Mouse (Mus musculus): ENCODE data around the gene Hoxb13. TPM values are rescaled to one million over a fixed set of nuclear protein-coding genes. Genes with fewer than 3 reads are reported as not detected.

Gene Hoxb13
- polyA plus RNA-seq, 1 experiment from 2014 or later = not detected

DNA sequence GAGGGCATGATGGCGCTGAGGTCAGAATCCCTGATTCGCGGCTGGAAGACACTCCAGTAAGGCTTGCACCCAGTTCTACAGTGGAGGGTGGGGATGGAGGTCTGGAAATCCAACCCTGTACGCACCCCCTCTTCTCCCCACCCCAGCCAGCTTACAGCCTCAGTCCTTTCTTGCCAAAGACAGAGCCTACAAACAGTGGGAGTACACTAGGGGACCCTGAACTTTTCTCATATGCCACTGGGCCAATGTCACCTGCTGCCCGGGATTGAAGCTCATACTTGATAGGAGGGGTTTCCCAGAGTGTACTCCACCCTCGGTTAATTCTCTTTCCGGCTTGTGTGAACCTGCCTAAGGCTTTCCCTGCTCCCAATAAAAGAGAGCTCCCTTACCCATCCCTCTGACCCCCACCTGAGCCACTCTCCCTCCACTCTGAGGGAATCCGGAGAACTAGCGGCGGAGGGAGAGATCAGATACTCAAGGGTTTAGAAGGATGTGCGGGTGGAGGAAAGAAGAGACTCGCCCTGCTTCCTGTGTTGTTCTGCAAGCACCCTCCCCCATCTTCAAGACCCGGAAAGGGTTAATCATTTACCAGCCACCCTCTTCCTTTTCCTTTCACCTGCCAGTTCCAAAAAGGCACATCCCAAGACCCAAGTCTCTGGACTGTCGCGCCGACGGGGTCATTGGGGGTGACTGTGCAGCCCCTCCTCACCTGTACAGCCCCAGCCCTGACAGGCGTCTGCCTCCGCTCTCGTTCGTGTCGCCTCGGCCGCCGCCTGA, 21.4 kb upstream of the Hoxb13 start:
- no peak overlapping the region for H3K4me3 ChIP-seq (replicated peaks; ENCODE audit: low read length)
- DNase-seq (ENCODE audit: low spot score) = no peak
- H3K36me3 ChIP-seq (replicated peaks; ENCODE audit: control insufficient read depth, insufficient read depth) = no peaks in the 10 kb centered on the region
- H3K9me3 ChIP-seq (ENCODE audit: control insufficient read depth, low read length) = no peaks in the 10 kb centered on the region
- 1% methylated on average over 25 of the region's 25 CpGs for WGBS
- H3K4me1 ChIP-seq (replicated peaks; ENCODE audit: control insufficient read depth, insufficient read depth, low read length) = no peaks in the 10 kb centered on the region
- H3K4me2 ChIP-seq (replicated peaks) = no peak overlapping the region
- H3K27me3 ChIP-seq (ENCODE audit: control insufficient read depth, insufficient read depth, low read length) = peaks cover 98% of the 10 kb centered on the region
- no peak overlapping the region for H3K27ac ChIP-seq
- no peak for ATAC-seq (ENCODE audit: low FRiP score)
- H3K9ac ChIP-seq = no peak overlapping the region

DNA sequence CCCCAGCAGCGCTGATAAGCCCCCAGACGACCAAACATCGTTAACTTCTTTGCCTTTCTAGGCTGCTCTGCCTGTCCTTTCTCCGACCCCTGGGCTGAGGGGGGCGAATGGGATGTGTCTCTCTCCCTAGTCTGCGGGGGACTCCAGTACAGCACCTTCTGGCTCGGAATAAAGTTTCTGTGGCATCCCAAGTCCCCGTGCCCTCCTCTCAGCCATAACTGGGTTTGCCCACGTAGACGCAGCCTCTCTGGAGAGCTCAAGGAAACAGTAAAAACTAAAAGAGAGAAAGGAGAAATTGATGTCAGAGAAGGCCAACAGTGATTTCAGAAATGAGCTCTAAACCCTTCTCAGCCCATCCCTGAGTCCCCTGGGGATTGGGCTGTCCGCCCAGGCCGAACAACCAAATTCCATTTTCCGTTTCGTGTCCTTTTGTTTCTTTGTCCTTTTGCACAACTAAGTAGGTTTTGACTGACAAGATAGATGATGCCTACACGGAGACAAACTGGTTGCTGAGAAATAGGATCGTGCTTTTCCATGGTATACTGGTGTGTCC, 20.8 kb upstream of the Hoxb13 start:
- no peak overlapping the region for H3K9ac ChIP-seq

GRCm38 (mm10) chr11:96174881-96175280, 19.2 kb upstream of the Hoxb13 start:
- H3K36me3 ChIP-seq (replicated peaks; ENCODE audit: control insufficient read depth, insufficient read depth) = no peaks in the 10 kb centered on the region
- H3K4me2 ChIP-seq (replicated peaks) = no peak overlapping the region
- peaks cover 98% of the 10 kb centered on the region for H3K27me3 ChIP-seq (ENCODE audit: control insufficient read depth, insufficient read depth, low read length)
- DNase-seq (ENCODE audit: low spot score) = no peak
- H3K9me3 ChIP-seq (ENCODE audit: control insufficient read depth, low read length) = no peaks in the 10 kb centered on the region
- no peaks in the 10 kb centered on the region for H3K4me1 ChIP-seq (replicated peaks; ENCODE audit: control insufficient read depth, insufficient read depth, low read length)
- no peak overlapping the region for H3K27ac ChIP-seq
- H3K9ac ChIP-seq = no peak overlapping the region
- no peak overlapping the region for H3K4me3 ChIP-seq (replicated peaks; ENCODE audit: low read length)
- ATAC-seq (ENCODE audit: low FRiP score) = no peak
- 0% methylated on average over 6 of the region's 6 CpGs for WGBS

More for the DNA sequence above, 20.8 kb upstream of the Hoxb13 start:
- no peak overlapping the region for H3K27ac ChIP-seq
- ATAC-seq (ENCODE audit: low FRiP score) (no peak), DNase-seq (ENCODE audit: low spot score) (no peak)
- H3K9me3 ChIP-seq (ENCODE audit: control insufficient read depth, low read length) = no peaks in the 10 kb centered on the region
- no peaks in the 10 kb centered on the region for H3K36me3 ChIP-seq (replicated peaks; ENCODE audit: control insufficient read depth, insufficient read depth)
- under 1% methylated on average over 16 of the region's 16 CpGs for WGBS
- H3K4me3 ChIP-seq (replicated peaks; ENCODE audit: low read length) = no peak overlapping the region
- no peaks in the 10 kb centered on the region for H3K4me1 ChIP-seq (replicated peaks; ENCODE audit: control insufficient read depth, insufficient read depth, low read length)
- H3K27me3 ChIP-seq (ENCODE audit: control insufficient read depth, insufficient read depth, low read length) = peaks cover 98% of the 10 kb centered on the region
- no peak overlapping the region for H3K4me2 ChIP-seq (replicated peaks)

- Histone ChIP-seq H3K27ac (no peak overlapping the region), H3K9me3 (ENCODE audit: control insufficient read depth, low read length) (no peaks in the 10 kb centered on the region), H3K4me2 (replicated peaks) (no peak overlapping the region), H3K27me3 (ENCODE audit: control insufficient read depth, insufficient read depth, low read length) (peaks cover 98% of the 10 kb centered on the region), H3K4me1 (replicated peaks; ENCODE audit: control insufficient read depth, insufficient read depth, low read length) (no peaks in the 10 kb centered on the region), H3K36me3 (replicated peaks; ENCODE audit: control insufficient read depth, insufficient read depth) (no peaks in the 10 kb centered on the region), H3K4me3 (replicated peaks; ENCODE audit: low read length) (no peak overlapping the region), H3K9ac (no peak overlapping the region)
- no peak for ATAC-seq (ENCODE audit: low FRiP score)
- no peak for DNase-seq (ENCODE audit: low spot score)
- WGBS = under 1% methylated on average over 17 of the region's 17 CpGs
Observed at GRCm38 (mm10) chr11:96175511-96175910, 18.6 kb upstream of the Hoxb13 start.

- ATAC-seq (ENCODE audit: low FRiP score) (no peak), DNase-seq (ENCODE audit: low spot score) (no peak)
- 5% methylated on average over 9 of the region's 9 CpGs for WGBS
- H3K27ac ChIP-seq = no peak overlapping the region
- no peaks in the 10 kb centered on the region for H3K36me3 ChIP-seq (replicated peaks; ENCODE audit: control insufficient read depth, insufficient read depth)
- H3K9ac ChIP-seq = no peak overlapping the region
- H3K9me3 ChIP-seq (ENCODE audit: control insufficient read depth, low read length) = no peaks in the 10 kb centered on the region
- H3K4me2 ChIP-seq (replicated peaks) = no peak overlapping the region
- peaks cover 98% of the 10 kb centered on the region for H3K27me3 ChIP-seq (ENCODE audit: control insufficient read depth, insufficient read depth, low read length)
- no peak overlapping the region for H3K4me3 ChIP-seq (replicated peaks; ENCODE audit: low read length)
- no peaks in the 10 kb centered on the region for H3K4me1 ChIP-seq (replicated peaks; ENCODE audit: control insufficient read depth, insufficient read depth, low read length)
Observed at GRCm38 (mm10) chr11:96175951-96176530, 18.1 kb upstream of the Hoxb13 start.

GRCm38 (mm10) chr11:96176841-96177240, 17.3 kb upstream of the Hoxb13 start:
- no peak for ATAC-seq (ENCODE audit: low FRiP score)

DNA sequence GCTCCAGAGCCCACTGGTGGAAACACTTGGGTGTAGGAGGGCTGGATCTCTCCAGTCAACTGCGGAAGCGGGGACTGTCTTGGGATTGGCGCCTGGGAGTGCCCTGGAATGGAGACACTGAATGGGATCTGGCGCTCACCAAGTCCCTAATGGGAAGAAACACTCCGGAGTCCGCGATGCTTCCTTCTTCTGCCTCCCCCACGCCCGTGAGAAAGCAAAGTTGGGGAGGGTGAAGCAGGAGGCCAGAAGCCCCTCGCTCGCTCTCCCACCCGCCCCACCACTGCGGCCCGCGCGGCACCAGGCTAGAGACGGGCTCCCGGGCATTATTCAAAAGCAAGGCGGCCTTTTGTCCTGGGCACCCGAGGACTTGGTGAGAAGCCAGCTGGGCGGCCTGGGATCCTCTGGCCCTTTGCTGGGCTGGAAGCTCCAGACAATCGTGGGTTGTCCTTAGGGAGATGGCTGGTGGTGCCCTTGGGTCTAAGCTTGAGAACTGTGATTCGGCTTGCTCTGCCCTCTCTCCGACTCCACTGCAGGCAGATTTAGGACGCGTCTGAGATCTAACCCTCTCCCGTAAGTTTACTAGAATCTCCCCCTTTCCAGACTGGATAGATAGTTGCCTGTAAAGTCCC, 16.5 kb upstream of the Hoxb13 start:
- under 1% methylated on average over 27 of the region's 27 CpGs for WGBS
- H3K9me3 ChIP-seq (ENCODE audit: control insufficient read depth, low read length) = peaks cover 3% of the 10 kb centered on the region
- no peak overlapping the region for H3K27ac ChIP-seq
- H3K4me3 ChIP-seq (replicated peaks; ENCODE audit: low read length) = no peak overlapping the region
- ATAC-seq (ENCODE audit: low FRiP score) = no peak
- no peaks in the 10 kb centered on the region for H3K4me1 ChIP-seq (replicated peaks; ENCODE audit: control insufficient read depth, insufficient read depth, low read length)
- no peak overlapping the region for H3K4me2 ChIP-seq (replicated peaks)
- no peak for DNase-seq (ENCODE audit: low spot score)
- H3K36me3 ChIP-seq (replicated peaks; ENCODE audit: control insufficient read depth, insufficient read depth) = no peaks in the 10 kb centered on the region
- H3K9ac ChIP-seq = no peak overlapping the region
- peaks cover 98% of the 10 kb centered on the region for H3K27me3 ChIP-seq (ENCODE audit: control insufficient read depth, insufficient read depth, low read length)

More at GRCm38 (mm10) chr11:96176841-96177240, 17.3 kb upstream of the Hoxb13 start:
- Histone ChIP-seq H3K9me3 (ENCODE audit: control insufficient read depth, low read length) (no peaks in the 10 kb centered on the region), H3K4me2 (replicated peaks) (no peak overlapping the region), H3K36me3 (replicated peaks; ENCODE audit: control insufficient read depth, insufficient read depth) (no peaks in the 10 kb centered on the region), H3K27me3 (ENCODE audit: control insufficient read depth, insufficient read depth, low read length) (peaks cover 98% of the 10 kb centered on the region), H3K4me3 (replicated peaks; ENCODE audit: low read length) (no peak overlapping the region), H3K4me1 (replicated peaks; ENCODE audit: control insufficient read depth, insufficient read depth, low read length) (no peaks in the 10 kb centered on the region), H3K9ac (no peak overlapping the region), H3K27ac (no peak overlapping the region)
- 1% methylated on average over 10 of the region's 10 CpGs for WGBS
- DNase-seq (ENCODE audit: low spot score) = no peak

GRCm38 (mm10) chr11:96178356-96178755, 15.8 kb upstream of the Hoxb13 start:
- ATAC-seq (ENCODE audit: low FRiP score) (no peak), DNase-seq (ENCODE audit: low spot score) (no peak)
- peaks cover 98% of the 10 kb centered on the region for H3K27me3 ChIP-seq (ENCODE audit: control insufficient read depth, insufficient read depth, low read length)
- H3K4me1 ChIP-seq (replicated peaks; ENCODE audit: control insufficient read depth, insufficient read depth, low read length) = no peaks in the 10 kb centered on the region
- no peaks in the 10 kb centered on the region for H3K36me3 ChIP-seq (replicated peaks; ENCODE audit: control insufficient read depth, insufficient read depth)
- H3K9ac ChIP-seq = no peak overlapping the region
- no peak overlapping the region for H3K4me3 ChIP-seq (replicated peaks; ENCODE audit: low read length)
- peaks cover 8% of the 10 kb centered on the region for H3K9me3 ChIP-seq (ENCODE audit: control insufficient read depth, low read length)
- WGBS = under 1% methylated on average over 8 of the region's 8 CpGs
- no peak overlapping the region for H3K27ac ChIP-seq
- H3K4me2 ChIP-seq (replicated peaks) = no peak overlapping the region

DNA sequence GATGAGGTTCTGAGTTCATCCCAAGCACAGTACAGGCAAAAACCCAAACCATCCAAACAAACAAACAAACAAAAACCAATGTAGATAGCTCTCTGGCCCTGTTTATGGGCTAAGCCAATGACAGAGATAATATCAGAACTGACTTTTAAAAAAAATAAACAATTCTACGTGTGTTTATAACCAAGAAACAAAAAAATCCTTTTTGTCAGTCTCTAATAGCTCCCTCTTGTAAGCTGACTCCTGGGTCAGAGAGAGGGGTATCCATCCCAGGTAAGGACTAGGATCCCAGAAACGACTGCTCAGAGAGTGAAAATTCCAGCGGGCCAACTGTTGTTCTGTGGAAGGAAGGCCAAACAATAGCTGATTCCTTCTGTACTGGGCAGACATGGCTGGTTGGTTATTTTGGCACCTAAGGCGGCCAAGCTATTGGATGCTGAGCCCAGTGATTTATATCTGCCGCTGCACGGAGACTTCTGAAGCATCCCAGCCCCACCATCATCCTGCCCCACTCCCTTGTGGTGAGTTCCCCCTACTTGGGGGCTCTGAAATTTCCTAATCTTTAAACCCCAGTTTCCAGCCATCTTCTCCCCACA, 15.1 kb upstream of the Hoxb13 start:
- Histone ChIP-seq H3K4me2 (replicated peaks) (no peak overlapping the region), H3K4me1 (replicated peaks; ENCODE audit: control insufficient read depth, insufficient read depth, low read length) (no peaks in the 10 kb centered on the region), H3K9ac (no peak overlapping the region), H3K27me3 (ENCODE audit: control insufficient read depth, insufficient read depth, low read length) (peaks cover 98% of the 10 kb centered on the region), H3K4me3 (replicated peaks; ENCODE audit: low read length) (no peak overlapping the region), H3K27ac (no peak overlapping the region), H3K36me3 (replicated peaks; ENCODE audit: control insufficient read depth, insufficient read depth) (no peaks in the 10 kb centered on the region), H3K9me3 (ENCODE audit: control insufficient read depth, low read length) (peaks cover 8% of the 10 kb centered on the region)
- no peak for ATAC-seq (ENCODE audit: low FRiP score)
- 1% methylated on average over 6 of the region's 6 CpGs for WGBS
- DNase-seq (ENCODE audit: low spot score) = no peak
